Mouse (Mus musculus): ENCODE measurements around the gene Kiss1. TPM values are rescaled to one million over a fixed set of nuclear protein-coding genes. Genes with fewer than 3 reads are reported as not detected.

Gene Kiss1
- polyA plus RNA-seq, 1 experiment from 2014 or later, result not detected

- 50% methylated on average over 9 of the region's 9 CpGs for WGBS
- H3K4me3 ChIP-seq, result no peak overlapping the region
- peaks cover 43% of the 10 kb centered on the region for H3K4me1 ChIP-seq
- H3K9me3 ChIP-seq, result no peaks in the 10 kb centered on the region
- no peaks in the 10 kb centered on the region for H3K36me3 ChIP-seq
- no peak for DNase-seq (ENCODE audit: low spot score)
- peaks cover 48% of the 10 kb centered on the region for H3K27me3 ChIP-seq (ENCODE audit: insufficient read depth, poor library complexity, severe bottlenecking)
- H3K27ac ChIP-seq, result no peak overlapping the region
Observed at GRCm38 (mm10) chr1:133351762-133352161, 30.1 kb downstream of the Kiss1 start.

- no peaks in the 10 kb centered on the region for H3K36me3 ChIP-seq
- peaks cover 62% of the 10 kb centered on the region for H3K27me3 ChIP-seq (ENCODE audit: insufficient read depth, poor library complexity, severe bottlenecking)
- no peak overlapping the region for H3K27ac ChIP-seq
- WGBS, result 53% methylated on average over 12 of the region's 12 CpGs
- no peaks in the 10 kb centered on the region for H3K9me3 ChIP-seq
- DNase-seq (ENCODE audit: low spot score), result no peak
- H3K4me1 ChIP-seq, result peaks cover 29% of the 10 kb centered on the region
- no peak overlapping the region for H3K4me3 ChIP-seq
Observed at GRCm38 (mm10) chr1:133353371-133353809, 31.7 kb downstream of the Kiss1 start.

- Histone ChIP-seq H3K27ac (no peak overlapping the region), H3K4me1 (peaks cover 23% of the 10 kb centered on the region), H3K27me3 (ENCODE audit: insufficient read depth, poor library complexity, severe bottlenecking) (peaks cover 80% of the 10 kb centered on the region), H3K4me3 (no peak overlapping the region), H3K9me3 (no peaks in the 10 kb centered on the region), H3K36me3 (no peaks in the 10 kb centered on the region)
- 53% methylated on average over 5 of the region's 5 CpGs for WGBS
- DNase-seq (ENCODE audit: low spot score), result no peak
Observed at GRCm38 (mm10) chr1:133355469-133355868, 33.8 kb downstream of the Kiss1 start.

- Histone ChIP-seq H3K9me3 (no peaks in the 10 kb centered on the region), H3K27ac (no peak overlapping the region), H3K36me3 (no peaks in the 10 kb centered on the region), H3K4me1 (peaks cover 22% of the 10 kb centered on the region), H3K27me3 (ENCODE audit: insufficient read depth, poor library complexity, severe bottlenecking) (peaks cover 80% of the 10 kb centered on the region), H3K4me3 (no peak overlapping the region)
- WGBS, result 54% methylated on average over 15 of the region's 15 CpGs
- no peak for DNase-seq (ENCODE audit: low spot score)
Observed at GRCm38 (mm10) chr1:133355912-133356311, 34.2 kb downstream of the Kiss1 start.

GRCm38 (mm10) chr1:133356330-133356729 lies 34.7 kb downstream of the Kiss1 start:
- WGBS, result 62% methylated on average over 8 of the region's 8 CpGs

GRCm38 (mm10) chr1:133361006-133361405 lies 39.3 kb downstream of the Kiss1 start:
- Histone ChIP-seq H3K27me3 (ENCODE audit: insufficient read depth, poor library complexity, severe bottlenecking) (peaks cover 80% of the 10 kb centered on the region), H3K4me1 (peaks cover 39% of the 10 kb centered on the region), H3K4me3 (no peak overlapping the region), H3K36me3 (no peaks in the 10 kb centered on the region), H3K27ac (no peak overlapping the region), H3K9me3 (no peaks in the 10 kb centered on the region)
- WGBS, result 88% methylated on average over 6 of the region's 6 CpGs
- DNase-seq (ENCODE audit: low spot score), result no peak

More at GRCm38 (mm10) chr1:133356330-133356729, 34.7 kb downstream of the Kiss1 start:
- Histone ChIP-seq H3K36me3 (no peaks in the 10 kb centered on the region), H3K4me1 (peaks cover 22% of the 10 kb centered on the region), H3K9me3 (no peaks in the 10 kb centered on the region), H3K27ac (no peak overlapping the region), H3K27me3 (ENCODE audit: insufficient read depth, poor library complexity, severe bottlenecking) (peaks cover 76% of the 10 kb centered on the region), H3K4me3 (no peak overlapping the region)
- no peak for DNase-seq (ENCODE audit: low spot score)

GRCm38 (mm10) chr1:133362103-133362502 lies 40.4 kb downstream of the Kiss1 start:
- Histone ChIP-seq H3K4me3 (no peak overlapping the region), H3K4me1 (peaks cover 37% of the 10 kb centered on the region), H3K27ac (no peak overlapping the region), H3K9me3 (no peaks in the 10 kb centered on the region), H3K36me3 (no peaks in the 10 kb centered on the region), H3K27me3 (ENCODE audit: insufficient read depth, poor library complexity, severe bottlenecking) (peaks cover 84% of the 10 kb centered on the region)
- WGBS, result 85% methylated on average over 5 of the region's 5 CpGs
- no peak for DNase-seq (ENCODE audit: low spot score)

GRCm38 (mm10) chr1:133363276-133364021 lies 41.8 kb downstream of the Kiss1 start, which contains the start of gene Etnk2:
Etnk2 (plus strand) TSS chr1:133363572.
- H3K27ac ChIP-seq, result peak within 1 kb of the TSS; percentile 78
- peak; percentile 93 for DNase-seq (ENCODE audit: low spot score)
- no peaks in the 10 kb centered on the region for H3K9me3 ChIP-seq
- H3K4me1 ChIP-seq, result peaks cover 50% of the 10 kb centered on the region
- no peaks in the 10 kb centered on the region for H3K36me3 ChIP-seq
- WGBS, result under 1% methylated on average over 52 of the region's 52 CpGs
- H3K4me3 ChIP-seq, result peak within 1 kb of the TSS; percentile 77
- peaks cover 71% of the 10 kb centered on the region for H3K27me3 ChIP-seq (ENCODE audit: insufficient read depth, poor library complexity, severe bottlenecking)

GRCm38 (mm10) chr1:133364022-133364630 lies 42.5 kb downstream of the Kiss1 start:
- H3K36me3 ChIP-seq, result no peaks in the 10 kb centered on the region
- peaks cover 53% of the 10 kb centered on the region for H3K4me1 ChIP-seq
- H3K27ac ChIP-seq, result peak overlapping the region; percentile 78
- peak overlapping the region; percentile 77 for H3K4me3 ChIP-seq
- no peak for DNase-seq (ENCODE audit: low spot score)
- WGBS, result 2% methylated on average over 27 of the region's 27 CpGs
- peaks cover 64% of the 10 kb centered on the region for H3K27me3 ChIP-seq (ENCODE audit: insufficient read depth, poor library complexity, severe bottlenecking)
- no peaks in the 10 kb centered on the region for H3K9me3 ChIP-seq

- 36% methylated on average over 2 of the region's 2 CpGs for WGBS
Observed at GRCm38 (mm10) chr1:133364890-133365289, 43.2 kb downstream of the Kiss1 start.

GRCm38 (mm10) chr1:133366951-133367605 lies 45.4 kb downstream of the Kiss1 start:
- peak overlapping the region; percentile 32; the same call in 1 of the 2 replicates for H3K27ac ChIP-seq
- no peaks in the 10 kb centered on the region for H3K9me3 ChIP-seq
- H3K4me3 ChIP-seq, result peak overlapping the region; percentile 20
- H3K4me1 ChIP-seq, result peaks cover 58% of the 10 kb centered on the region
- no peak for DNase-seq (ENCODE audit: low spot score)
- peaks cover 72% of the 10 kb centered on the region for H3K27me3 ChIP-seq (ENCODE audit: insufficient read depth, poor library complexity, severe bottlenecking)
- WGBS, result 45% methylated on average over 10 of the region's 10 CpGs
- H3K36me3 ChIP-seq, result no peaks in the 10 kb centered on the region

More at GRCm38 (mm10) chr1:133364890-133365289, 43.2 kb downstream of the Kiss1 start:
- no peak overlapping the region for H3K27ac ChIP-seq
- H3K4me1 ChIP-seq, result peaks cover 53% of the 10 kb centered on the region
- no peaks in the 10 kb centered on the region for H3K36me3 ChIP-seq
- DNase-seq (ENCODE audit: low spot score), result no peak
- no peak overlapping the region for H3K4me3 ChIP-seq
- H3K9me3 ChIP-seq, result no peaks in the 10 kb centered on the region
- peaks cover 60% of the 10 kb centered on the region for H3K27me3 ChIP-seq (ENCODE audit: insufficient read depth, poor library complexity, severe bottlenecking)

GRCm38 (mm10) chr1:133367606-133368488 lies 46.2 kb downstream of the Kiss1 start:
- peak overlapping the region; percentile 32 for H3K27ac ChIP-seq
- H3K27me3 ChIP-seq (ENCODE audit: insufficient read depth, poor library complexity, severe bottlenecking), result peaks cover 69% of the 10 kb centered on the region
- H3K4me1 ChIP-seq, result peaks cover 64% of the 10 kb centered on the region
- 2% methylated on average over 10 of the region's 11 CpGs for WGBS
- no peaks in the 10 kb centered on the region for H3K9me3 ChIP-seq
- no peaks in the 10 kb centered on the region for H3K36me3 ChIP-seq
- peak overlapping the region; percentile 20 for H3K4me3 ChIP-seq
- no peak for DNase-seq (ENCODE audit: low spot score)

Data from heart, embryonic 10.5 days (tissue).